Mouse (Mus musculus) liver, postnatal 0 days (tissue): ENCODE measurements around the gene Rps15. TPM values are rescaled to one million over a fixed set of nuclear protein-coding genes. Genes with fewer than 3 reads are reported as not detected.

Source experiments
- ATAC-seq: fragments of 200-750 bp; cut with Nextera tagmentation; 2 replicates; pipeline ENCODE4 v1.8.0; 2017; ENCODE audit warnings: mild to moderate bottlenecking, moderate library complexity
- DNase-seq: peaks from one replicate; pipeline ENCODE4 v3.0.0-alpha.2; 2016
- H3K27ac ChIP-seq: fragments of 300-500 bp; sonication (generic); 2 replicates; pipeline ENCODE4 v1.5.1; 2014; ENCODE audit warnings: antibody characterized with exemption, moderate library complexity, mild to moderate bottlenecking, low read depth
- H3K27me3 ChIP-seq: fragments of 300-500 bp; sonication (generic); 2 replicates; pipeline ENCODE4 v1.6.1; 2014; ENCODE audit warnings: low read length, control low read depth, mixed read lengths; ENCODE audit not compliant: insufficient read depth
- H3K36me3 ChIP-seq: fragments of 300-500 bp; sonication (generic); replicated peaks from 2 replicates; pipeline ENCODE4 v1.6.1; 2014; ENCODE audit warnings: mild to moderate bottlenecking, control low read depth, low read length, moderate library complexity, mixed read lengths; ENCODE audit not compliant: insufficient read depth
- H3K4me1 ChIP-seq: fragments of 300-500 bp; sonication (generic); 2 replicates; pipeline ENCODE4 v1.6.1; 2014; ENCODE audit warnings: antibody characterized with exemption, mild to moderate bottlenecking, control low read depth; ENCODE audit not compliant: insufficient read depth
- H3K4me2 ChIP-seq: fragments of 300-500 bp; sonication (generic); 2 replicates; pipeline ENCODE4 v1.6.1; 2014; ENCODE audit warnings: low read depth, mild to moderate bottlenecking, low read length, moderate library complexity, mixed read lengths
- H3K4me3 ChIP-seq: fragments of 300-500 bp; sonication (generic); 2 replicates; pipeline ENCODE4 v1.5.1; 2014; ENCODE audit warnings: low read depth, low read length
- H3K9ac ChIP-seq: fragments of 300-500 bp; sonication (generic); replicated peaks from 2 replicates; pipeline ENCODE4 v1.6.1; 2014; ENCODE audit warnings: mild to moderate bottlenecking, moderate library complexity
- H3K9me3 ChIP-seq: fragments of 300-500 bp; sonication (generic); 2 replicates; pipeline ENCODE4 v1.6.1; 2016; ENCODE audit warnings: mild to moderate bottlenecking, control low read depth, low read length, mixed read lengths
- CTCF ChIP-seq: sonication (generic); IDR thresholded peaks from 2 replicates; pipeline ENCODE4 v1.5.1; 2016; ENCODE audit warnings: antibody characterized with exemption, low read depth
- EP300 ChIP-seq: IDR thresholded peaks from 2 replicates; pipeline ENCODE4 v1.6.1; 2016; ENCODE audit warnings: antibody characterized with exemption, low read depth, mild to moderate bottlenecking
- WGBS: fragments of 180-500 bp; shearing (Covaris S2); extraction: QIAGEN DNeasy Blood & Tissue Kit; methylation state at CpG from one replicate; pipeline ENCODE4 v1.1.7; 2014; ENCODE audit not compliant: insufficient replicate concordance; 5-methylcytosine and 5-hydroxymethylcytosine counted together
- polyA plus RNA-seq: library from polyadenylated mRNA; unstranded; fragments of >200 nt; fragmentation: Nextera tagmentation; extraction: Ambion mirVana; gene quantifications from 2 replicates; pipeline ENCODE4 v1.2.1, GENCODE M21; 2015

Gene Rps15
- polyA plus RNA-seq, 1 experiment from 2014 or later = 466 TPM

DNA sequence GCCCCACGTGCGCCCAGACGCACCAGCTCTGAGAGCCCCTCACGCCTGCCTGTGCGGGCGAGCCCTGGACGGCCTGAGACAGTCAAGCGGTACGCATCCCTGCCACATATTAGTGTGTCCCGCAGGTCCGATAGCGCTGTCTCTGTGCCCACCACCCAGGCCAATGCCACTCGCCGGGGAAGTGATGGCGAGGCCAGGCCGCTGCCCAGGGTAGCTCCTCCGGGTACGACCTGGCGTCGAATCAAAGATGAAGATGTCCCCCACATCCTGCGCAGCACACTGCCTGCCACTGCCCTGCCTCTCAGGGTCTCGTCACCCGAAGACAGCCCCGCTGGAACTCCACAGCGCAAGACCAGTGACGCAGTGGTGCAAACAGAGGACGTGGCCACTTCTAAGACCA is 23.1 kb downstream of the Rps15 start:
- TF ChIP-seq EP300 (no peak), CTCF (no peak)

DNA sequence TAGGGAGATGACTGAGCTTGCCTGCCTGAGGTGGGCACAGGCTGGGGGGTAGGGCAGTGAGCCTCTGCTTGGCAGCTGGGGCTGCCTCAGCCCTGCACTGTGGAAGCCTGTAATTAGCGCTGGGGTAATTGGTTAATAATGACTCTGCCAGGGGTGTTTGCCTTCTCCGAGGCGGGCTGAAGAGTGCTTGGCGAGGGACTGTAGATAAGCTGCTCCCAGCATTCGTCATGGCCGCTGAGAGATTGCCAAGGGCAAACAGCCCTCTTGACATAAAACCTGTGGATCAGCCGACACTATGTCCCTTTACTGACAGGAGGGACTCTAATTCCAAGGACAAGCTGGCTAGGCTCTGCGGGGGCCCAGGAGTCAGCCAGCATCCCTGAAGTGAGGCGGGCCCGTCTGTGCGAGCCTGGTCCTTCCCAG is 24.1 kb downstream of the Rps15 start:
- peaks cover 17% of the 10 kb centered on the region for H3K36me3 ChIP-seq
- no peak for DNase-seq
- peak overlapping the region; percentile 26; the same call in 1 of the 2 replicates for H3K9ac ChIP-seq
- no peak overlapping the region for H3K27ac ChIP-seq
- H3K27me3 ChIP-seq = peaks cover 49% of the 10 kb centered on the region
- H3K9me3 ChIP-seq = no peaks in the 10 kb centered on the region
- TF ChIP-seq CTCF (no peak), EP300 (no peak)
- WGBS = 26% methylated on average over 11 of the region's 11 CpGs
- H3K4me2 ChIP-seq = no peak overlapping the region
- ATAC-seq = no peak
- H3K4me3 ChIP-seq = no peak overlapping the region
- peaks cover 34% of the 10 kb centered on the region for H3K4me1 ChIP-seq

More for the DNA sequence above, 23.1 kb downstream of the Rps15 start:
- Histone ChIP-seq H3K4me1 (peaks cover 26% of the 10 kb centered on the region), H3K4me3 (no peak overlapping the region), H3K27ac (no peak overlapping the region), H3K36me3 (peaks cover 17% of the 10 kb centered on the region), H3K27me3 (peaks cover 59% of the 10 kb centered on the region), H3K9me3 (no peaks in the 10 kb centered on the region), H3K9ac (0 out of 2 replicates have a peak overlapping the region, but pooled peaks have one; percentile 11), H3K4me2 (no peak overlapping the region)
- 39% methylated on average over 27 of the region's 27 CpGs for WGBS
- DNase-seq (no peak), ATAC-seq (no peak)

DNA sequence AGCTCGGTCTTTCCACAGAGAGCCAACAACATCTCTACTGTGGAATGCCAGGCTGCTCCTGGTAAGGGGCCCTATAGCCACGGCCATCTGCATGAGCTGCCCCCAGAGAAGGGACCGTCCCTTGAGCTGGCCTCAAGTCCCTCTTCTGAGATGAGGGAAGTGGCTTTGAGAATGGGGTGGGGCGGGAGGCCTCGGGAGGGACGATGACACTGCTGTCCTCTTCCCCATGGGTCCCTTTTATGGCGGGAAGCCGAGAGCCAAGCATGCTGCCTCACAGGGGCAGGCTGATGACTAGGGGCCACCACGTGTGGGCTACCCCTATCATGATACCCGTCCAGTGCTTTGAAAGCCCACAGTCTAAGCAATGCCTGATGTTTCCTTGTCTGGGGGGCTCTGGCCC is 24.8 kb downstream of the Rps15 start:
- no peak overlapping the region for H3K4me3 ChIP-seq
- H3K36me3 ChIP-seq = peaks cover 17% of the 10 kb centered on the region
- H3K4me1 ChIP-seq = peaks cover 35% of the 10 kb centered on the region
- peaks cover 43% of the 10 kb centered on the region for H3K27me3 ChIP-seq
- TF ChIP-seq CTCF (no peak), EP300 (no peak)
- no peak overlapping the region for H3K4me2 ChIP-seq
- H3K9ac ChIP-seq = no peak overlapping the region
- H3K27ac ChIP-seq = no peak overlapping the region
- ATAC-seq (no peak), DNase-seq (no peak)
- 34% methylated on average over 10 of the region's 10 CpGs for WGBS
- no peaks in the 10 kb centered on the region for H3K9me3 ChIP-seq

DNA sequence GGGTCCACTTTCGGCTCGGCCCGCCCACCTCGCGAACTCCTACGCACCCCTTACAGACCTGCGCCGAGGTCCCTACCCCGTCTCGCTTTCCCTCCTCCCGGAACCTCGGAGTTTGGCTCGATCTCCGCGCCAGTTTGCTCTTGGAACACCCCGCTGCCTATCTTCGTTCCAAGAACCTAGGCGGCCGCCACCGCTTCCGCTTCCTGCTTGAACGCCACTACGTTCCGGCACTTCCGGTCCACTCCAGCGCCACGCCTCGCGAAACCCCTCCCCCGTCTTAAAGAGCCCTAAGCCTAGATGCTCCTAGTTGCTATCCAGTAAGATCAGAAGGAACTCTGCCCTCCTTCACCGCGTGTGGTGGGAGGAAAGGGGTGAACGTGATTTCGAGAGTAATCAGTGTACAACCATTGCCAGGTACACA is 28.1 kb downstream of the Rps15 start, which contains the start of gene 2310011J03Rik:
2310011J03Rik (minus strand) TSS at position 198 of the 421 bp plus-strand sequence.
- H3K4me2 ChIP-seq = peak within 1 kb of the TSS; percentile 92
- H3K9ac ChIP-seq = peak within 1 kb of the TSS; percentile 96
- H3K9me3 ChIP-seq = no peaks in the 10 kb centered on the region
- ATAC-seq (peak; percentile 31), DNase-seq (peak; percentile 93)
- under 1% methylated on average over 34 of the region's 34 CpGs for WGBS
- peak within 1 kb of the TSS; percentile 91 for H3K4me3 ChIP-seq
- peak within 1 kb of the TSS; percentile 89 for H3K27ac ChIP-seq
- peaks cover 17% of the 10 kb centered on the region for H3K36me3 ChIP-seq
- TF ChIP-seq CTCF (no peak), EP300 (no peak)
- H3K27me3 ChIP-seq = peaks cover 10% of the 10 kb centered on the region
- H3K4me1 ChIP-seq = peaks cover 46% of the 10 kb centered on the region

DNA sequence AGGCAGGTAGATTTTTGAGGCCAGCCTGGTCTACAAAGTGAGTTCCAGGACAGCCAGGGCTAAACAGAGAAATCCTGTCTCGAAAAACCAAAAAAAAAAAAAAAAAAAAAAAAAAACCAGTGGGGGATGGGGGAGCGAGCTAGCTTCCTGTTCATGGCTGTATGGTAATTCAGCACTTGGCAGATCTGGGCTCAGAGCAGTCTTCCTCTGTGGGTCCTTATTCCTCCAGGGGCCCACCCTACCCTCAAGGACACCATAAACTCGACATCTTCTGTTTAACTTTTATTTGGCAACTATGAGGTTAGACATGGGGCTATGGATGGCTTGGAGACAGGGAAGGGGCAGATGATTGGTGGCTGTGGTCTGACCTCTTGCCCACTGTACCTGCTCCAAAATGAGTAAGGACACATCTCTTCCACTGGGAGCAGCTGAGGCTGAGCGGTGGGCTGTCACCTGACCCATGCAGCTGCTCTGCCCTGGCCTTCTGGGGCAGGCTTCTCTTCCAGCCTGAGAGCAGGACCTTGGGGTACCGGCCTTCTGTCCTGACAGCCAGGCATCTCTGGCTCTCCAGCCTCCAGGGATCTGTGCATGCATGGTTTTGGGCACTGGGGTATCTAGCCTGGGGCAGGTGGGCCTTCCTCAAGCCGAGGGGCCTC is 28.9 kb downstream of the Rps15 start:
- TF ChIP-seq EP300 (no peak), CTCF (no peak)
- DNase-seq (no peak), ATAC-seq (no peak)
- Histone ChIP-seq H3K9me3 (no peaks in the 10 kb centered on the region), H3K4me2 (peak overlapping the region; percentile 100; the same call in 1 of the 2 replicates), H3K4me3 (no peak overlapping the region), H3K36me3 (peaks cover 17% of the 10 kb centered on the region), H3K27me3 (peaks cover 2% of the 10 kb centered on the region), H3K9ac (peak overlapping the region; percentile 26), H3K4me1 (peaks cover 46% of the 10 kb centered on the region), H3K27ac (peak overlapping the region; percentile 89; the same call in 1 of the 2 replicates)
- WGBS = 56% methylated on average over 6 of the region's 6 CpGs

DNA sequence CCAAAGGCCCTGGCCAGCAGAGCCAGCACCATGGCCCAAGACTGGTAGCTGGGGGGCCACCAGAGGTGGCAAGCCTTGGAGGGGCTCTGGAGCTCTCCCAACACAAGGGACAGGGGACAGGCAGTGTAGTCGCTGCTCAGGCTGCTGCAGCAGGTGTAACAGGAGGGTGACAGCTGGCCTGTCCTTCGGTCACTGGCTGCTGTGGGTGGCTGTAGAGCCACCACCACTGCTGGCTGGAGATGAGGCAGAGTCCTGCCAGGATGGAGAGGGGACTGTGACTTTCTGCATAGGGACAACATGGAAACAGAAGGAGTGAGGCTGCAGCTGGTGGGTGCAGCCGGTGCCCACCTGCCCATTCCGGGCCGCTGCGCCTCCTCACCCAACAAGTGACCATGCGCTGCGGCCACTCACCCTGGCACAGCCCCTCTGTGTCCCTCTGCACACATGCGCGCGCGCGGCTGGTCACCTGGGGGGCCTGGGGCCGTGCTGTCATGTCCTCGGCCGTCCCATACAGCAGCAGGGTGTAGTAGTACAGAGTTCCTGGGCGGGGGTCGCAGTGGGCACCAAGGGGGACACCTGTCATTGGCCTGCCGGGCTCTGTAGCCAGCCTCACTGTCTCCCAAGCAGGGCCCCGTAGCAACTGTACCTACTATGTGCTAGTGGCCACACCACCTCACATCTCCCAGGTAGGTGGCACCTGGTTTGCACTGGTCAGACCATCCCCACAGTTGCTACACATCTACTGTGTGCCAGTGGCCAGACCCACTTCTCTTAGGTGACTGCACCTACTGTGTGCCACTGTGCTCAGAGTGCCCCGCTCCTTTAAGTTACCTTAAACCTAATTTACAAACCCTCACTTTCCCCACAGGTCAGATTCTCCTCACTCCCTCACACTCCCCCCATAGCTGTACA is 29.7 kb downstream of the Rps15 start:
- Histone ChIP-seq H3K36me3 (peaks cover 17% of the 10 kb centered on the region), H3K4me2 (peak overlapping the region; percentile 100), H3K9ac (peak overlapping the region; percentile 78), H3K9me3 (no peaks in the 10 kb centered on the region), H3K4me1 (peaks cover 41% of the 10 kb centered on the region), H3K27ac (peak overlapping the region; percentile 95), H3K4me3 (peak overlapping the region; percentile 66; the same call in 1 of the 2 replicates), H3K27me3 (no peaks in the 10 kb centered on the region)
- DNase-seq (no peak), ATAC-seq (no peak)
- 85% methylated on average over 21 of the region's 21 CpGs for WGBS
- TF ChIP-seq EP300 (no peak), CTCF (no peak)
